25 mouse cellular contexts compared by ENCODE assay signal in the genomic region with DNA sequence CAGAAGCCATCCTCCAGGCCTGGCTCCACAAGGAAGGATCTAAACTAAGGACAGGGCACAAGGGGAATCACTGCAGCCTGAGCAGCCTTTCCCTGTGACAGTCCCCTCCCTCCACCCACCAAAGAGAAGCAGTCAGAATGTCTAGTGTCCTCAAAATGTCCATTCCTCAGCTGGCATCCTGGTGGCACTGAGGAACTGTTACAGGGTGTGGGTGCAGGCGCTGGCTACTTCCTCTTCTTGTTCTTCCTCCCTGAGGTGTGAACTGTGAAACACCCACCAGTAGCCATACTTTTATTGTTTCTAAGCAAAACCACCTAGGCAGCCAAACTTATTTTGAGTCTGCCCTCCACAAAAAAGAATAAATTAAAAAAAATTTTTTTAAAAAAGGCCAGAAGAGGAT.
DNase-seq lines count a peak whose midpoint lies in the region; ATAC-seq and TF ChIP-seq lines count a peak whose summit lies in the region.
"Had no signal": no experiment of that assay in that cellular context is flagged by ENCODE, and none has a peak within 500 bp of the region (broad histone marks: within the 10 kb centered on the region; RNA-seq: fewer than 3 reads in every experiment).

No protein-coding gene starts in this region.

- no peaks in the 10 kb centered on the region for H3K36me3 ChIP-seq in stomach, postnatal 0 days (ENCODE audit: control insufficient read depth, insufficient read depth, low read length)
- no peaks in the 10 kb centered on the region for H3K36me3 ChIP-seq in heart, embryonic 11.5 days (ENCODE audit: control insufficient read depth, insufficient read depth, low read length)
- H3K36me3 ChIP-seq: embryonic facial prominence, embryonic 15.5 days; forebrain, embryonic 10.5 days; heart, embryonic 10.5 days; heart, embryonic 15.5 days; hindbrain, embryonic 10.5 days; intestine, embryonic 15.5 days had no signal

- 90% methylated on average over 1 of the region's 1 CpGs for whole genome bisulfite sequencing in stomach, postnatal 0 days
- WGBS in heart, embryonic 11.5 days (ENCODE audit: insufficient replicate concordance), result 86% methylated on average over 1 of the region's 1 CpGs

- TF ChIP-seq EP300 in stomach, postnatal 0 days (optimal IDR thresholded peaks at IDR 0.05), result no peak

- no peaks in the 10 kb centered on the region for H3K27me3 ChIP-seq in stomach, postnatal 0 days (ENCODE audit: control insufficient read depth, insufficient read depth, low read length)
- no peaks in the 10 kb centered on the region for H3K27me3 ChIP-seq in heart, embryonic 11.5 days (ENCODE audit: control insufficient read depth, insufficient read depth, low read length)
- H3K27me3 ChIP-seq: embryonic facial prominence, embryonic 15.5 days; heart, embryonic 15.5 days; intestine, embryonic 15.5 days; Patski had no signal

- H3K4me3 ChIP-seq in stomach, postnatal 0 days (ENCODE audit: low read depth, low read length), result no peak overlapping the region
- no peak overlapping the region for H3K4me3 ChIP-seq in heart, embryonic 11.5 days (ENCODE audit: low read depth, low read length)
- H3K4me3 ChIP-seq: embryonic facial prominence, embryonic 15.5 days; erythroblast, embryonic 14.5 days; forebrain, embryonic 10.5 days; heart, embryonic 10.5 days; heart, embryonic 15.5 days; hindbrain, embryonic 10.5 days; intestine, embryonic 15.5 days had no signal

- H3K9me3 ChIP-seq in stomach, postnatal 0 days (ENCODE audit: control insufficient read depth, low read length), result no peaks in the 10 kb centered on the region
- H3K9me3 ChIP-seq in heart, embryonic 11.5 days (replicated peaks; ENCODE audit: control insufficient read depth, low read length), result no peaks in the 10 kb centered on the region
- H3K9me3 ChIP-seq: embryonic facial prominence, embryonic 15.5 days; forebrain, embryonic 10.5 days; heart, embryonic 10.5 days; heart, embryonic 15.5 days; hindbrain, embryonic 10.5 days; intestine, embryonic 15.5 days had no signal

- no peaks in the 10 kb centered on the region for H3K4me1 ChIP-seq in stomach, postnatal 0 days (replicated peaks; ENCODE audit: control insufficient read depth, insufficient read depth)
- no peaks in the 10 kb centered on the region for H3K4me1 ChIP-seq in heart, embryonic 11.5 days (ENCODE audit: control insufficient read depth, insufficient read depth, low read length)
- H3K4me1 ChIP-seq: embryonic facial prominence, embryonic 15.5 days; forebrain, embryonic 10.5 days; heart, embryonic 10.5 days; heart, embryonic 15.5 days; hindbrain, embryonic 10.5 days; intestine, embryonic 15.5 days had no signal

- DNase-seq in 416B (ENCODE audit: low read depth) (peak; percentile 37), A20 (ENCODE audit: low read depth, low spot score) (peak; percentile 60)
- no peak for DNase-seq in stomach, postnatal 0 days (ENCODE audit: low spot score)
- DNase-seq in urinary bladder, adult 2 months (ENCODE audit: low spot score), result no peak
- DNase-seq: adrenal gland, postnatal 14 days; cerebellum, adult 18-20 months; cerebellum, postnatal 10 days; embryo, embryonic 11 days; gastrocnemius, postnatal 36 days; heart, adult 18-20 months; heart, postnatal 14 days had no signal

- ATAC-seq in granulocyte monocyte progenitor cell, adult 5-6 weeks (replicated peaks; ENCODE audit: poor library complexity, severe bottlenecking), result peak; percentile 65
- peak; percentile 64 for ATAC-seq in monocyte, adult 5-6 weeks (replicated peaks; ENCODE audit: insufficient number of reproducible peaks, low FRiP score, low TSS enrichment, poor library complexity, severe bottlenecking)
- no peak for ATAC-seq in stomach, postnatal 0 days (ENCODE audit: low FRiP score, low TSS enrichment)
- no peak for ATAC-seq in heart, embryonic 11.5 days (replicated peaks; ENCODE audit: insufficient number of reproducible peaks, low FRiP score, low TSS enrichment)
- ATAC-seq: activated CD4-positive, CD25-positive, alpha-beta regulatory T cell, adult 4 months; forebrain, embryonic 14.5 days; intestine, embryonic 15.5 days; Patski had no signal

- H3K4me2 ChIP-seq in stomach, postnatal 0 days (replicated peaks; ENCODE audit: low read depth), result no peak overlapping the region
- H3K4me2 ChIP-seq in heart, embryonic 11.5 days, result no peak overlapping the region
- H3K4me2 ChIP-seq: embryonic facial prominence, embryonic 15.5 days; heart, embryonic 15.5 days; hindbrain, embryonic 14.5 days; intestine, embryonic 15.5 days had no signal

- no peak for TF ChIP-seq CTCF in stomach, postnatal 0 days (IDR thresholded peaks at IDR 0.05; ENCODE audit: low read depth)

- H3K27ac ChIP-seq in stomach, postnatal 0 days (replicated peaks), result no peak overlapping the region
- no peak overlapping the region for H3K27ac ChIP-seq in heart, embryonic 11.5 days (ENCODE audit: low read depth, low read length)
- H3K27ac ChIP-seq: embryonic facial prominence, embryonic 15.5 days; forebrain, embryonic 10.5 days; heart, embryonic 10.5 days; heart, embryonic 15.5 days; hindbrain, embryonic 10.5 days; hindbrain, embryonic 14.5 days; intestine, embryonic 15.5 days had no signal

- H3K9ac ChIP-seq in stomach, postnatal 0 days (ENCODE audit: low read length), result no peak overlapping the region
- no peak overlapping the region for H3K9ac ChIP-seq in heart, embryonic 11.5 days (ENCODE audit: low read depth, low read length)
- H3K9ac ChIP-seq: embryonic facial prominence, embryonic 15.5 days; heart, embryonic 15.5 days; hindbrain, embryonic 14.5 days; intestine, embryonic 15.5 days had no signal

Comparison
In these comparisons a context has a peak if more than half of its experiments do, and no peak if none do; other contexts are left out.
1. DNase-seq: peak in 416B (single experiment) and A20 (single experiment); none in stomach, postnatal 0 days (single experiment) and urinary bladder, adult 2 months (single experiment).
2. ATAC-seq: peak in granulocyte monocyte progenitor cell, adult 5-6 weeks (single experiment) and monocyte, adult 5-6 weeks (single experiment); none in stomach, postnatal 0 days (single experiment) and heart, embryonic 11.5 days (single experiment).